Mouse (Mus musculus): ENCODE data around the gene Ccdc177. TPM values are rescaled to one million over a fixed set of nuclear protein-coding genes. Genes with fewer than 3 reads are reported as not detected.

The Ccdc177 gene
- total RNA-seq, 2 experiments from 2014 or later = 11.6 to 15.3 TPM

- DNase-seq (ENCODE audit: extremely low spot score in 1 of 2, low spot score in 2 of 2) = no peak
- peak; percentile 47 for TF ChIP-seq CTCF (IDR thresholded peaks at IDR 0.05)
- intact Hi-C loops (cut with DNase I) = no loop called here
- Histone ChIP-seq H3K4me3 (no peak overlapping the region), H3K27ac (no peak overlapping the region)
Observed at GRCm38 (mm10) chr12:80728814-80729213, 31.7 kb downstream of the Ccdc177 start.

GRCm38 (mm10) chr12:80728207-80728606 is 32.3 kb downstream of the Ccdc177 start:
- no peak; the same call in 1 of the 2 replicates for TF ChIP-seq CTCF (IDR thresholded peaks at IDR 0.05)
- Histone ChIP-seq H3K4me3 (no peak overlapping the region), H3K27ac (no peak overlapping the region)
- intact Hi-C loops (cut with DNase I) = no loop called here
- no peak for DNase-seq (ENCODE audit: extremely low spot score in 1 of 2, low spot score in 2 of 2)

- peak; percentile 79 to 86 for DNase-seq (ENCODE audit: extremely low spot score in 1 of 2, low spot score in 2 of 2)
- H3K27ac ChIP-seq = no peak overlapping the region
- peak; percentile 97 for TF ChIP-seq CTCF (IDR thresholded peaks at IDR 0.05)
- no peak overlapping the region for H3K4me3 ChIP-seq
- intact Hi-C loops (cut with DNase I) = loop anchor here (1.0 to 2.0 kb wide), 2 partner anchors 44 to 570 kb away; no protein-coding TSS in a partner anchor
Observed at GRCm38 (mm10) chr12:80724853-80725559, 35.5 kb downstream of the Ccdc177 start.

- TF ChIP-seq CTCF (IDR thresholded peaks at IDR 0.05) = no peak
- intact Hi-C loops (cut with DNase I) = no loop called here
Observed at GRCm38 (mm10) chr12:80721458-80721857, 39.0 kb downstream of the Ccdc177 start.

GRCm38 (mm10) chr12:80720507-80720906 is 40.0 kb downstream of the Ccdc177 start:
- TF ChIP-seq CTCF (IDR thresholded peaks at IDR 0.05) = no peak
- no peak for DNase-seq (ENCODE audit: extremely low spot score in 1 of 2, low spot score in 2 of 2)
- intact Hi-C loops (cut with DNase I) = no loop called here
- H3K27ac ChIP-seq = no peak overlapping the region
- no peak overlapping the region for H3K4me3 ChIP-seq

More at GRCm38 (mm10) chr12:80721458-80721857, 39.0 kb downstream of the Ccdc177 start:
- H3K27ac ChIP-seq = no peak overlapping the region
- DNase-seq (ENCODE audit: extremely low spot score in 1 of 2, low spot score in 2 of 2) = no peak
- no peak overlapping the region for H3K4me3 ChIP-seq

GRCm38 (mm10) chr12:80719141-80719540 is 41.3 kb downstream of the Ccdc177 start:
- DNase-seq (ENCODE audit: extremely low spot score in 1 of 2, low spot score in 2 of 2) = no peak
- intact Hi-C loops (cut with DNase I) = no loop called here
- H3K4me3 ChIP-seq = no peak overlapping the region
- no peak overlapping the region for H3K27ac ChIP-seq
- no peak for TF ChIP-seq CTCF (IDR thresholded peaks at IDR 0.05)

GRCm38 (mm10) chr12:80715915-80716314 is 44.6 kb downstream of the Ccdc177 start:
- Histone ChIP-seq H3K4me3 (no peak overlapping the region), H3K27ac (no peak overlapping the region)
- DNase-seq (ENCODE audit: extremely low spot score in 1 of 2, low spot score in 2 of 2) = no peak
- intact Hi-C loops (cut with DNase I) = no loop called here
- no peak for TF ChIP-seq CTCF (IDR thresholded peaks at IDR 0.05)

- no peak for TF ChIP-seq CTCF (IDR thresholded peaks at IDR 0.05)
- no peak overlapping the region for H3K4me3 ChIP-seq
- intact Hi-C loops (cut with DNase I) = no loop called here
- no peak overlapping the region for H3K27ac ChIP-seq
- no peak for DNase-seq (ENCODE audit: extremely low spot score in 1 of 2, low spot score in 2 of 2)
Observed at GRCm38 (mm10) chr12:80706915-80707604, 53.4 kb downstream of the Ccdc177 start.

- no peak for TF ChIP-seq CTCF (IDR thresholded peaks at IDR 0.05)
- Histone ChIP-seq H3K4me3 (no peak overlapping the region), H3K27ac (no peak overlapping the region)
- intact Hi-C loops (cut with DNase I) = no loop called here
- no peak for DNase-seq (ENCODE audit: extremely low spot score in 1 of 2, low spot score in 2 of 2)
Observed at GRCm38 (mm10) chr12:80706208-80706914, 54.1 kb downstream of the Ccdc177 start.

Other genes with a start within 250 kb of the Ccdc177 start
- 10 to 100 TPM; 94.6 to 94.9 TPM for gene Galnt16, start 242.4 kb downstream of the Ccdc177 start, total RNA-seq (2021)
- 10 to 100 TPM; 36.6 to 40.8 TPM for gene Slc39a9, start 116.8 kb downstream of the Ccdc177 start, total RNA-seq (2021)
- 10 to 100 TPM; 33.7 to 36.8 TPM for gene Erh, start 116.3 kb downstream of the Ccdc177 start, total RNA-seq (2021)
- 1 to 10 TPM; 2.2 to 2.8 TPM for gene Plekhd1, start 68.1 kb downstream of the Ccdc177 start, total RNA-seq (2021)
- gene Susd6, start 29.8 kb upstream of the Ccdc177 start, total RNA-seq (2021) = 10 to 100 TPM; 37.0 TPM
- 100 to 1,000 TPM; 355 to 360 TPM for gene Srsf5, start 184.8 kb upstream of the Ccdc177 start, total RNA-seq (2021)
- not detected for gene Slc10a1, start 208.0 kb upstream of the Ccdc177 start, total RNA-seq (2021)